Mouse (Mus musculus) spleen, adult 2 months (tissue): ENCODE results near the gene Lrp5.

Experiments used
- CTCF ChIP-seq: fragments of 200-500 bp; IDR thresholded peaks from 2 replicates; pipeline ENCODE4 v1.5.1; 2011; ENCODE audit warnings: mild to moderate bottlenecking, inconsistent platforms; ENCODE audit not compliant: insufficient read depth, insufficient read length, insufficient replicate concordance; ENCODE audit errors: extremely low read depth
- POLR2A ChIP-seq: fragments of 200-500 bp; IDR thresholded peaks from 2 replicates; pipeline ENCODE4 v1.6.1; 2011; ENCODE audit warnings: low read depth, low read length, inconsistent platforms

- no peak for TF ChIP-seq CTCF
- no peak for TF ChIP-seq POLR2A
Observed at GRCm38 (mm10) chr19:3728901-3729300, 42.5 kb upstream of the Lrp5 start.
